Mouse (Mus musculus) ES-Bruce4 (cell line): ENCODE data around the gene Sergef. TPM values are rescaled to one million over a fixed set of nuclear protein-coding genes. Genes with fewer than 3 reads are reported as not detected.

Experiments used
- H3K27ac ChIP-seq: 2 replicates; pipeline ENCODE4 v1.5.1; 2012; ENCODE audit warnings: low read length, inconsistent platforms; ENCODE audit not compliant: insufficient read depth
- H3K27me3 ChIP-seq: 2 replicates; pipeline ENCODE4 v1.6.1; 2012; ENCODE audit warnings: mild to moderate bottlenecking, low read length, inconsistent platforms; ENCODE audit not compliant: control insufficient read depth, poor library complexity, insufficient read depth, severe bottlenecking
- H3K36me3 ChIP-seq: 2 replicates; pipeline ENCODE4 v1.6.1; 2012; ENCODE audit warnings: inconsistent platforms, mild to moderate bottlenecking, low read length, moderate library complexity; ENCODE audit not compliant: control insufficient read depth, poor library complexity, insufficient read depth, severe bottlenecking
- H3K4me1 ChIP-seq: one replicate; pipeline ENCODE4 v1.8.1; 2011; ENCODE audit warnings: low read length; ENCODE audit not compliant: control insufficient read depth, insufficient read depth
- H3K4me3 ChIP-seq: 2 replicates; pipeline ENCODE4 v1.5.1; 2011; ENCODE audit warnings: low read depth, mild to moderate bottlenecking, low read length
- H3K9ac ChIP-seq: 2 replicates; pipeline ENCODE4 v1.6.1; 2012; ENCODE audit warnings: low read depth, mild to moderate bottlenecking, inconsistent platforms; ENCODE audit not compliant: poor library complexity, severe bottlenecking
- H3K9me3 ChIP-seq: replicated peaks from 2 replicates; pipeline ENCODE4 v1.6.1; 2012; ENCODE audit warnings: mild to moderate bottlenecking, low read length, inconsistent platforms; ENCODE audit not compliant: control insufficient read depth, poor library complexity, insufficient read depth, severe bottlenecking
- CTCF ChIP-seq: IDR thresholded peaks from one replicate; pipeline ENCODE4 v1.8.1; 2011; ENCODE audit warnings: low read depth, low read length
- EP300 ChIP-seq: IDR thresholded peaks from 2 replicates; pipeline ENCODE4 v1.6.1; 2011; ENCODE audit warnings: low read depth, low read length; ENCODE audit not compliant: insufficient read depth
- POLR2A ChIP-seq: IDR thresholded peaks from one replicate; pipeline ENCODE4 v1.8.1; 2011; ENCODE audit warnings: low read length; ENCODE audit not compliant: insufficient read depth
- polyA plus RNA-seq: library from polyadenylated mRNA; stranded (reverse); fragments of >200 nt; gene quantifications from 2 replicates; pipeline ENCODE4 v1.2.4, GENCODE M21; 2011; ENCODE audit warnings: low read depth; ENCODE audit not compliant: missing spikeins, insufficient read depth, insufficient read length

Sergef gene
- polyA plus RNA-seq, 1 experiment = 5.8 TPM

GRCm38 (mm10) chr7:46606391-46607030 lies 33.1 kb downstream of the Sergef start:
- Histone ChIP-seq H3K36me3 (no peaks in the 10 kb centered on the region), H3K9me3 (no peaks in the 10 kb centered on the region), H3K9ac (peak overlapping the region; percentile 19), H3K27me3 (no peaks in the 10 kb centered on the region), H3K4me3 (peak overlapping the region; percentile 7; the same call in 1 of the 2 replicates), H3K27ac (peak overlapping the region; percentile 58), H3K4me1 (no peaks in the 10 kb centered on the region)
- TF ChIP-seq POLR2A (no peak), EP300 (peak; percentile 81; the same call in 1 of the 2 replicates), CTCF (peak; percentile 97)

- Histone ChIP-seq H3K27ac (no peak overlapping the region), H3K4me1 (peaks cover 2% of the 10 kb centered on the region), H3K36me3 (no peaks in the 10 kb centered on the region), H3K4me3 (no peak overlapping the region), H3K9ac (no peak overlapping the region), H3K27me3 (no peaks in the 10 kb centered on the region), H3K9me3 (no peaks in the 10 kb centered on the region)
- TF ChIP-seq EP300 = no peak
- TF ChIP-seq POLR2A = no peak
- no peak for TF ChIP-seq CTCF
These were observed 36.6 kb downstream of the Sergef start for GRCm38 (mm10) chr7:46603051-46603450.

GRCm38 (mm10) chr7:46602079-46602478 lies 37.5 kb downstream of the Sergef start:
- no peak overlapping the region for H3K4me3 ChIP-seq
- no peaks in the 10 kb centered on the region for H3K27me3 ChIP-seq
- TF ChIP-seq EP300 (peak; percentile 62; the same call in 1 of the 2 replicates), CTCF (no peak), POLR2A (no peak)
- H3K9me3 ChIP-seq = no peaks in the 10 kb centered on the region
- no peak overlapping the region for H3K9ac ChIP-seq
- peaks cover 2% of the 10 kb centered on the region for H3K4me1 ChIP-seq
- no peaks in the 10 kb centered on the region for H3K36me3 ChIP-seq
- H3K27ac ChIP-seq = no peak overlapping the region

- Histone ChIP-seq H3K9ac (no peak overlapping the region), H3K4me1 (peaks cover 2% of the 10 kb centered on the region), H3K9me3 (no peaks in the 10 kb centered on the region), H3K27ac (no peak overlapping the region), H3K4me3 (no peak overlapping the region), H3K36me3 (no peaks in the 10 kb centered on the region), H3K27me3 (no peaks in the 10 kb centered on the region)
- TF ChIP-seq CTCF (no peak), POLR2A (no peak), EP300 (no peak)
These were observed 38.5 kb downstream of the Sergef start for GRCm38 (mm10) chr7:46601097-46601496.

- Histone ChIP-seq H3K27me3 (no peaks in the 10 kb centered on the region), H3K4me1 (peaks cover 2% of the 10 kb centered on the region), H3K4me3 (no peak overlapping the region), H3K9me3 (no peaks in the 10 kb centered on the region), H3K9ac (no peak overlapping the region), H3K27ac (no peak overlapping the region), H3K36me3 (no peaks in the 10 kb centered on the region)
- TF ChIP-seq CTCF (no peak), POLR2A (no peak), EP300 (no peak)
These were observed 42.6 kb downstream of the Sergef start for GRCm38 (mm10) chr7:46597006-46597405.

DNA sequence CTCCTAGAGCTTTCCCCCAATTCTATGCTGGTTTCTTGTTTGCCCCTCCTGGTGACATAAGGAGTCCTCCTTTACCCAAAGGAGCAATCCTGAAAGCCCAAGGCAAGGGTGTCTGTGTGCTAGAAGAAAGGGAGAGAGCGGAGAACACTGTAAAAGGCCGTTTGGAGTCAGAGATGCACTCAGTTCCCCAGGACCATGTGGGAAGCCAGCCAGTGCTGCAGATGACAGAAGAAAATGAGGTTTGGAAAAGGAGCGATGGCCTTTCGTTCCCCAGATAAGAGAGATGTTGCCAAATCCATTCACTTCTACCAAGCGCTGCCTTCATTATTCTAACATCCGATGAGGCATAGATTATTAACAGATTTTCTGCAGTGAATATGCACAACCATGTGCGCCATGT lies 48.1 kb downstream of the Sergef start:
- Histone ChIP-seq H3K36me3 (no peaks in the 10 kb centered on the region), H3K27me3 (no peaks in the 10 kb centered on the region), H3K9me3 (no peaks in the 10 kb centered on the region), H3K27ac (no peak overlapping the region), H3K4me3 (no peak overlapping the region), H3K9ac (no peak overlapping the region), H3K4me1 (peaks cover 3% of the 10 kb centered on the region)
- TF ChIP-seq POLR2A (no peak), EP300 (no peak), CTCF (no peak)
